Mouse (Mus musculus) erythroblast, embryonic 14.5 days (primary cell): ENCODE data around the gene Drg1. TPM values are rescaled to one million over a fixed set of nuclear protein-coding genes. Genes with fewer than 3 reads are reported as not detected.

Experiments used
- H3K27me3 ChIP-seq: 2 replicates; pipeline ENCODE4 v1.6.1; 2012; ENCODE audit warnings: inconsistent platforms; ENCODE audit not compliant: control insufficient read depth
- H3K36me3 ChIP-seq: 2 replicates; pipeline ENCODE4 v1.6.1; 2012; ENCODE audit warnings: mild to moderate bottlenecking, inconsistent platforms; ENCODE audit not compliant: control insufficient read depth
- H3K4me1 ChIP-seq: 2 replicates; pipeline ENCODE4 v1.6.1; 2012; ENCODE audit warnings: inconsistent platforms; ENCODE audit not compliant: control insufficient read depth
- H3K4me3 ChIP-seq: replicated peaks from 2 replicates; pipeline ENCODE3; 2012; ENCODE audit warnings: moderate library complexity, mild to moderate bottlenecking, inconsistent platforms
- H3K9me3 ChIP-seq: 2 replicates; pipeline ENCODE4 v1.6.1; 2012; ENCODE audit warnings: low read length, inconsistent platforms, mixed read lengths; ENCODE audit not compliant: control insufficient read depth
- GATA1 ChIP-seq: IDR thresholded peaks from 2 replicates; pipeline ENCODE4 v1.6.1; 2012; ENCODE audit warnings: low read length, inconsistent platforms, mixed read lengths
- TAL1 ChIP-seq: IDR thresholded peaks from 3 replicates; pipeline ENCODE4 v1.6.1; 2012; ENCODE audit warnings: low read length, inconsistent platforms, mixed read lengths
- polyA plus RNA-seq: library from polyadenylated mRNA; stranded (reverse); fragments of >175 nt; gene quantifications from 2 replicates; pipeline ENCODE4 v1.2.3, GENCODE M21; 2012

Drg1 gene
- polyA plus RNA-seq, 1 experiment: 5.6 TPM

GRCm38 (mm10) chr11:3279729-3280128 is 13.5 kb upstream of the Drg1 start:
- no peak for TF ChIP-seq TAL1
- TF ChIP-seq GATA1: no peak
- Histone ChIP-seq H3K9me3 (peaks cover 21% of the 10 kb centered on the region), H3K36me3 (no peaks in the 10 kb centered on the region), H3K4me3 (no peak overlapping the region), H3K27me3 (no peaks in the 10 kb centered on the region; the same call in 1 of the 2 replicates), H3K4me1 (no peaks in the 10 kb centered on the region)

GRCm38 (mm10) chr11:3278351-3278750 is 12.1 kb upstream of the Drg1 start:
- TF ChIP-seq TAL1 (no peak), GATA1 (no peak)
- Histone ChIP-seq H3K9me3 (peaks cover 21% of the 10 kb centered on the region), H3K4me3 (no peak overlapping the region), H3K36me3 (no peaks in the 10 kb centered on the region), H3K4me1 (no peaks in the 10 kb centered on the region), H3K27me3 (no peaks in the 10 kb centered on the region; the same call in 1 of the 2 replicates)

DNA sequence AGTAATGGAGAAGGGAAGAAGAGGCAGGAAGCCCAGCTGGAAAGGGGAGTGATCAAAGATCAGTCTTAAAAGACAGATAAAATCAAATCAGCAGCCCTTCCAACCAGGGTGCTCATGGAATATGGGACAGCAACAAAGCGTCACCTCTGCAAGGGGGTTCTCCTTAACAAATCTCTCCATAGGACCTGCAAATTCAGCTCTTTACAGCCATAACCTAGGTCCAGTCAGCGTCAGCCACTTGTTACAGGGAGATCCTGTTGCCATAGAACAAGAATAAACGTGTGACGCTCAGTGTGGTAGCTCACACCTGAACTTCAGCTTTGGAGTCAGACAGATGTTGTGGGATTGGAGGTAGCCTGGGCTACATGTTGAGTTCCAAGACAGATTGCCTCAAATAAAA is 3.0 kb upstream of the Drg1 start:
- Histone ChIP-seq H3K27me3 (no peaks in the 10 kb centered on the region), H3K4me3 (no peak overlapping the region), H3K36me3 (peaks cover 5% of the 10 kb centered on the region), H3K4me1 (peaks cover 24% of the 10 kb centered on the region), H3K9me3 (no peaks in the 10 kb centered on the region)
- TF ChIP-seq GATA1 (no peak), TAL1 (no peak)

DNA sequence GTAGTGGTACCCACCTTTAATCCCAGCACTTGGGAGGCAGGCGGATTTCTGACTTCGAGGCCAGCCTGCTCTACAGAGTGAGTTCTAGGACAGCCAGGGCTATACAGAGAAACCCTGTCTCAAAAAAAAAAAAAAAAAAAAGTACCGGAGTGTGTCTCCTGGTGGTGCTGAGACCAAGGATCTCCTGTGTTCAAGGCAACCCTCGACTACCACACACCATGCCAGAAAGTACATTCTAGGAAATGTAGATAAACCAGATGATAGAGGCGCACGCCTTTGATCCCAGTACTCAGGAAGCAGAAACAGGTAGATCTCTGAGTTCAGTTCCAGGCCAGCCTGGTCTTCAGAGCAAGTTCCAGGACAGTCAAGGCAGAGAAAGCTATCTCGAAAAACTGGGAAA is 918 bp upstream of the Drg1 start:
- peak overlapping the region; percentile 70 for H3K4me3 ChIP-seq
- no peak for TF ChIP-seq TAL1
- TF ChIP-seq GATA1: no peak
- H3K4me1 ChIP-seq: peaks cover 32% of the 10 kb centered on the region
- no peaks in the 10 kb centered on the region for H3K9me3 ChIP-seq
- H3K27me3 ChIP-seq: no peaks in the 10 kb centered on the region
- H3K36me3 ChIP-seq: peaks cover 26% of the 10 kb centered on the region

GRCm38 (mm10) chr11:3265291-3266078 is 730 bp downstream of the Drg1 start:
- no peak for TF ChIP-seq GATA1
- peak overlapping the region; percentile 70 for H3K4me3 ChIP-seq
- H3K27me3 ChIP-seq: no peaks in the 10 kb centered on the region
- H3K4me1 ChIP-seq: peaks cover 32% of the 10 kb centered on the region
- peaks cover 43% of the 10 kb centered on the region for H3K36me3 ChIP-seq
- no peaks in the 10 kb centered on the region for H3K9me3 ChIP-seq

DNA sequence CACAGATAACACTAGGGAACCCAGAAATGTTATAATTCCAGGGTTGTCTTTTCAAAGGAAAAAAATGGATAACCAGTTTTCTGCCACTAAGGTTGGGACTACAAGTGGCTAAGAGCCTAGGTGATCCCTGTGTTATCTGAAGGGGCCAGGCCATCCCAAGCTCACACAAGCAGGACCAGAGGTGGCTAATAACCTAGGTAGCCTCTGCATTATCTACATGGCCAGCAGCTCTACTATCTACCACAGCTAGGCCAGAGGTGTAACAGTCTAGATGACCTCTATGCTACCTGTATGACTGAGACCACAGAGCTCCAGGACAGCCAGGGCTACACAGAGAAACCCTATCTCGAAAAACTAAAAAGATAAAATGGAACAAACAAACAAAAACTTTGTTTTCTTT is 6.7 kb downstream of the Drg1 start:
- H3K4me1 ChIP-seq: peaks cover 18% of the 10 kb centered on the region
- H3K27me3 ChIP-seq: no peaks in the 10 kb centered on the region
- TF ChIP-seq TAL1: no peak
- TF ChIP-seq GATA1: no peak
- no peaks in the 10 kb centered on the region for H3K9me3 ChIP-seq
- peaks cover 97% of the 10 kb centered on the region for H3K36me3 ChIP-seq
- H3K4me3 ChIP-seq: no peak overlapping the region

DNA sequence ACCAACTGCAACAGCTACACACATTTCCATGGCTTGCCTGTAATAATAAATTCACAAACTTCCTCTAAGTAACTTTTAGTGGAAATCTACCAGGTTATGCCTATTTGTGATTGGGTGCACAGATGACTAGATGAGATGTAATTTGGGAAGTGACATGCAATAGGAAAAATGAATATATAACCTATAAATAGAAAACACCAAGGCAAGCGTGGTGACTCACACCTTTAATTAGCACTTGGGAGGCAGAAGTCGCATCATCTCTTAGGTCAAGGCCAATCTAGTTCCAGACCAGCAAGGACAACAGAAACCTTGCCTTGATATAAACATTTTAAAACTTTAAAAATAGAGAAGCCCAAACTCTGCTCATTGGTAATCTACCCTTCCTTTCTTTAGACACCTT is 18.8 kb downstream of the Drg1 start:
- no peaks in the 10 kb centered on the region for H3K4me1 ChIP-seq
- peaks cover 100% of the 10 kb centered on the region for H3K36me3 ChIP-seq
- TF ChIP-seq TAL1 (no peak), GATA1 (no peak)
- H3K9me3 ChIP-seq: no peaks in the 10 kb centered on the region
- no peaks in the 10 kb centered on the region for H3K27me3 ChIP-seq
- no peak overlapping the region for H3K4me3 ChIP-seq

GRCm38 (mm10) chr11:3243771-3244170 is 22.4 kb downstream of the Drg1 start:
- peaks cover 4% of the 10 kb centered on the region for H3K9me3 ChIP-seq
- peaks cover 100% of the 10 kb centered on the region for H3K36me3 ChIP-seq
- H3K4me1 ChIP-seq: no peaks in the 10 kb centered on the region
- H3K4me3 ChIP-seq: no peak overlapping the region
- no peaks in the 10 kb centered on the region for H3K27me3 ChIP-seq
- TF ChIP-seq TAL1 (no peak), GATA1 (no peak)

- no peaks in the 10 kb centered on the region for H3K4me1 ChIP-seq
These were observed 23.8 kb downstream of the Drg1 start for GRCm38 (mm10) chr11:3242395-3242794.

DNA sequence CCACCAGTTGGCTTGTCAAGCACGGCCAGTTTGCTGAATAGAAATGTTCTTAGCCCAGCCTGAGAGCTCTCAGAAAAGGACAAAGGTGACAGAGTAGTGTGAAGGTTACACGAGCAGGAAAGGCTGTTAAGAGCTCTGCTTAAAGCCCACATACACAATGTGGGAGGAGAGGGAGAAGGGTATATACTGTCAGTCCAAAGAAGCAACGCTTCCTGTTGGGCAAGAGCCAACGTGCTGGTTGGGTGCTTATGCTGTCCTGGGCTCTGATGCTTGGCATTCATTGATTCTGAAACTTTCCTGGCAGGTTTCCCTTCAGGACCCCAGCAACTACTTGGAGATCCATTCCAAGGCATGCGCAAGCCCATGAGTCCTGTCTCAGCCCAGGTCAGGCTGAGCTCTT is 30.9 kb downstream of the Drg1 start:
- H3K27me3 ChIP-seq: no peaks in the 10 kb centered on the region
- H3K4me1 ChIP-seq: no peaks in the 10 kb centered on the region
- peaks cover 97% of the 10 kb centered on the region for H3K36me3 ChIP-seq
- no peak overlapping the region for H3K4me3 ChIP-seq
- TF ChIP-seq GATA1 (no peak), TAL1 (no peak)
- no peaks in the 10 kb centered on the region for H3K9me3 ChIP-seq

More at GRCm38 (mm10) chr11:3242395-3242794, 23.8 kb downstream of the Drg1 start:
- Histone ChIP-seq H3K4me3 (no peak overlapping the region), H3K36me3 (peaks cover 100% of the 10 kb centered on the region), H3K27me3 (no peaks in the 10 kb centered on the region), H3K9me3 (peaks cover 4% of the 10 kb centered on the region)
- no peak for TF ChIP-seq GATA1
- no peak for TF ChIP-seq TAL1
